10 mouse cellular contexts compared by ENCODE assay signal in genomic region chr16:94075362-94076027, GRCm38 (mm10). TPM values are rescaled to one million over a fixed set of nuclear protein-coding genes. Genes with fewer than 3 reads are reported as not detected.
A peak's percentile ranks its signal among the peaks of the same experiment; 100 is the strongest.
DNase-seq lines count a peak whose midpoint lies in the region.
"Had no signal": no experiment of that assay in that cellular context is flagged by ENCODE, and none has a peak within 500 bp of the region (broad histone marks: within the 10 kb centered on the region; RNA-seq: fewer than 3 reads in every experiment).

No protein-coding gene starts in this region.

- DNase-seq in right cerebral cortex, postnatal 14 days: peak; percentile 26
- no peak for DNase-seq in right cerebral cortex, adult 18-20 months
- DNase-seq in adrenal gland, postnatal 25 days: peak; percentile 89
- DNase-seq in lung, postnatal 10 days: peak; percentile 69
- peak; percentile 69 to 81 for DNase-seq in urinary bladder, postnatal 36 days (ENCODE audit: low spot score in 2 of 2)
- no peak for DNase-seq in frontal cortex, postnatal 36 days (ENCODE audit: low spot score in 2 of 2)
- no peak for DNase-seq in spleen, adult 18-20 months
- DNase-seq in spleen, postnatal 10 days (ENCODE audit: low spot score in 2 of 2): no peak
- DNase-seq: gastrocnemius, postnatal 14 days; liver, embryonic 13.5 days had no signal

RNA-seq across cellular contexts. Expression of gene Sim2, which starts 9.2 kb away (rescaled TPM):
- not detected in 2 replicates for total RNA-seq in adrenal gland, postnatal 25 days (2021)

Comparison
In these comparisons a context has a peak if more than half of its experiments do, and no peak if none do; other contexts are left out.
1. DNase-seq: peak in right cerebral cortex, postnatal 14 days (single experiment), adrenal gland, postnatal 25 days (single experiment), lung, postnatal 10 days (single experiment) and urinary bladder, postnatal 36 days (2 of 2); none in right cerebral cortex, adult 18-20 months (single experiment), frontal cortex, postnatal 36 days (0 of 2), spleen, adult 18-20 months (0 of 2) and spleen, postnatal 10 days (0 of 2).